Mouse (Mus musculus): ENCODE measurements around the gene Asprv1.
A peak's percentile ranks its signal among the peaks of the same experiment; 100 is the strongest.

DNA sequence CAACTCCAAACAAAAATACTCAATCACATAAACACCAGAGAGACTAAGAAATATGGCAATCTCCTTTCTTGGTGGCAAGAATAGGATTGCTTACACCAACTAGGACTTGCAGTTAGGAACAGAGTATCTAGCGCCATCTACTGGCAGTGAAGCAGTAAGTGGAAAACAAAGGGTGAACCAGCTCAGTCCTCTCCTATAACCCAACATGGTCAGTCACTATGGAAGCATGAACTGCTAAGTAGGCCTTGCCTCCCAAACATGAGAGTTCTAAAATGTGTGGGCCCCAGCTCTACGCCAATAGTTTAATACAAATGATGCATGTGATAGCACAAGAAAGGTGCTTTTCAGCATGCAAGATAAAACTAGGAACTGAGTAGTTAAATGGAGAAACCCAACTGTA, 42.9 kb downstream of the Asprv1 start:
- TF ChIP-seq CTCF (IDR thresholded peaks at IDR 0.05; ENCODE audit: low read depth, low read length) (peak; percentile 86), TAL1 (conservative IDR thresholded peaks at IDR 0.05; ENCODE audit: low read depth, low read length) (no peak)
